23 mouse cellular contexts compared by ENCODE assay signal in genomic region chr8:74327521-74327920, GRCm38 (mm10).
DNase-seq lines count a peak whose midpoint lies in the region; ATAC-seq and TF ChIP-seq lines count a peak whose summit lies in the region.
"Had no signal": no experiment of that assay in that cellular context is flagged by ENCODE, and none has a peak within 500 bp of the region (broad histone marks: within the 10 kb centered on the region; RNA-seq: fewer than 3 reads in every experiment).

No protein-coding gene starts in this region.

- DNase-seq in hindbrain, embryonic 11.5 days (ENCODE audit: low spot score), result peak; percentile 1
- DNase-seq in hindbrain, embryonic 10.5 days (ENCODE audit: low spot score), result no peak
- DNase-seq in R1 (ENCODE audit: low read depth, low spot score), result peak; percentile 76
- peak; percentile 6 for DNase-seq in brain, adult 2 months (ENCODE audit: low read depth, low spot score)
- no peak for DNase-seq in kidney, postnatal 25 days
- no peak for DNase-seq in spleen, postnatal 10 days (ENCODE audit: low spot score in 2 of 2)
- DNase-seq in thymus, adult 2 months, result no peak
- DNase-seq: adrenal gland, postnatal 14 days; cerebellum, adult 8-10 months; cerebellum, postnatal 14 days; embryo, embryonic 11 days; gastrocnemius, postnatal 10 days; heart, adult 18-20 months; heart, postnatal 10 days; kidney, adult 11 months had no signal

- TF ChIP-seq POLR2A in ES-Bruce4 (IDR thresholded peaks at IDR 0.05; ENCODE audit: insufficient read depth, low read length), result no peak
- TF ChIP-seq POLR2A in thymus, adult 2 months (IDR thresholded peaks at IDR 0.05; ENCODE audit: control insufficient read depth, extremely low read depth, insufficient read depth, low read length, poor library complexity), result no peak

- H3K36me3 ChIP-seq in hindbrain, embryonic 11.5 days (ENCODE audit: control insufficient read depth, insufficient read depth, low read length), result no peaks in the 10 kb centered on the region
- H3K36me3 ChIP-seq in hindbrain, embryonic 10.5 days, result no peaks in the 10 kb centered on the region
- no peaks in the 10 kb centered on the region for H3K36me3 ChIP-seq in ES-Bruce4 (ENCODE audit: control insufficient read depth, insufficient read depth, low read length, poor library complexity, severe bottlenecking)
- H3K36me3 ChIP-seq in thymus, adult 2 months (ENCODE audit: control insufficient read depth, insufficient read depth, low read length), result no peaks in the 10 kb centered on the region
- H3K36me3 ChIP-seq: embryonic facial prominence, embryonic 12.5 days; forebrain, embryonic 12.5 days; heart, embryonic 10.5 days had no signal

- no peak overlapping the region for H3K4me2 ChIP-seq in hindbrain, embryonic 11.5 days (replicated peaks; ENCODE audit: low read depth, low read length)
- H3K4me2 ChIP-seq: embryonic facial prominence, embryonic 12.5 days; forebrain, embryonic 12.5 days had no signal

- no peak for TF ChIP-seq CTCF in ES-Bruce4 (IDR thresholded peaks at IDR 0.05; ENCODE audit: low read depth, low read length)
- no peak for TF ChIP-seq CTCF in thymus, adult 2 months (IDR thresholded peaks at IDR 0.05; ENCODE audit: borderline replicate concordance, control insufficient read depth, extremely low read depth, insufficient read depth, low read length, poor library complexity)

- no peaks in the 10 kb centered on the region for H3K27me3 ChIP-seq in hindbrain, embryonic 11.5 days (ENCODE audit: control insufficient read depth, insufficient read depth, low read length)
- H3K27me3 ChIP-seq in hindbrain, embryonic 10.5 days (ENCODE audit: insufficient read depth, poor library complexity, severe bottlenecking), result no peaks in the 10 kb centered on the region
- no peaks in the 10 kb centered on the region for H3K27me3 ChIP-seq in ES-Bruce4 (ENCODE audit: control insufficient read depth, insufficient read depth, low read length, poor library complexity, severe bottlenecking)
- no peaks in the 10 kb centered on the region for H3K27me3 ChIP-seq in thymus, adult 2 months (ENCODE audit: control insufficient read depth, insufficient read depth, low read length)
- H3K27me3 ChIP-seq: CH12.LX; embryonic facial prominence, embryonic 12.5 days; forebrain, embryonic 12.5 days; Patski had no signal

- H3K27ac ChIP-seq in hindbrain, embryonic 11.5 days (ENCODE audit: low read depth, low read length), result no peak overlapping the region
- H3K27ac ChIP-seq in hindbrain, embryonic 10.5 days, result no peak overlapping the region
- peak overlapping the region; percentile 90 for H3K27ac ChIP-seq in ES-Bruce4 (ENCODE audit: insufficient read depth, low read length)
- H3K27ac ChIP-seq in thymus, adult 2 months (ENCODE audit: control insufficient read depth, insufficient read depth, low read length), result no peak overlapping the region
- H3K27ac ChIP-seq: embryonic facial prominence, embryonic 12.5 days; forebrain, embryonic 12.5 days; heart, embryonic 10.5 days had no signal

- no peak overlapping the region for H3K4me3 ChIP-seq in hindbrain, embryonic 11.5 days (ENCODE audit: low read depth, low read length)
- no peak overlapping the region for H3K4me3 ChIP-seq in hindbrain, embryonic 10.5 days
- no peak overlapping the region for H3K4me3 ChIP-seq in ES-Bruce4 (ENCODE audit: low read depth, low read length)
- H3K4me3 ChIP-seq in thymus, adult 2 months (ENCODE audit: control insufficient read depth, insufficient read depth, low read length), result no peak overlapping the region
- H3K4me3 ChIP-seq: embryonic facial prominence, embryonic 12.5 days; forebrain, embryonic 12.5 days; heart, embryonic 10.5 days had no signal

- no peaks in the 10 kb centered on the region for H3K4me1 ChIP-seq in hindbrain, embryonic 11.5 days (replicated peaks; ENCODE audit: control insufficient read depth, insufficient read depth, low read length)
- no peaks in the 10 kb centered on the region for H3K4me1 ChIP-seq in hindbrain, embryonic 10.5 days (replicated peaks)
- H3K4me1 ChIP-seq in ES-Bruce4 (ENCODE audit: control insufficient read depth, insufficient read depth, low read length), result no peaks in the 10 kb centered on the region
- H3K4me1 ChIP-seq in thymus, adult 2 months (replicated peaks; ENCODE audit: control insufficient read depth, insufficient read depth, low read length), result no peaks in the 10 kb centered on the region
- H3K4me1 ChIP-seq: embryonic facial prominence, embryonic 12.5 days; forebrain, embryonic 12.5 days; heart, embryonic 10.5 days had no signal

- peak; percentile 88 for TF ChIP-seq EP300 in ES-Bruce4 (IDR thresholded peaks at IDR 0.05; ENCODE audit: insufficient read depth, low read depth, low read length)

- no peak overlapping the region for H3K9ac ChIP-seq in hindbrain, embryonic 11.5 days (ENCODE audit: low read depth, low read length)
- no peak overlapping the region for H3K9ac ChIP-seq in ES-Bruce4 (ENCODE audit: low read depth, poor library complexity, severe bottlenecking)
- H3K9ac ChIP-seq: embryonic facial prominence, embryonic 12.5 days; forebrain, embryonic 12.5 days had no signal

- no peak for ATAC-seq in hindbrain, embryonic 11.5 days (ENCODE audit: low FRiP score)
- ATAC-seq: forebrain, embryonic 16.5 days; hindbrain, embryonic 16.5 days; Patski had no signal

- no peaks in the 10 kb centered on the region for H3K9me3 ChIP-seq in hindbrain, embryonic 11.5 days (ENCODE audit: control insufficient read depth, low read length)
- no peaks in the 10 kb centered on the region for H3K9me3 ChIP-seq in hindbrain, embryonic 10.5 days
- peaks cover 31% of the 10 kb centered on the region for H3K9me3 ChIP-seq in ES-Bruce4 (replicated peaks; ENCODE audit: control insufficient read depth, insufficient read depth, low read length, poor library complexity, severe bottlenecking)
- H3K9me3 ChIP-seq: embryonic facial prominence, embryonic 12.5 days; forebrain, embryonic 12.5 days; heart, embryonic 10.5 days had no signal

Comparison
In these comparisons a context has a peak if more than half of its experiments do, and no peak if none do; other contexts are left out.
1. DNase-seq: peak in hindbrain, embryonic 11.5 days (single experiment), R1 (single experiment) and brain, adult 2 months (single experiment); none in hindbrain, embryonic 10.5 days (single experiment), kidney, postnatal 25 days (0 of 2), spleen, postnatal 10 days (0 of 2) and thymus, adult 2 months (single experiment).